Mouse (Mus musculus): ENCODE data around the gene Tarbp2.

Tarbp2 gene

DNA sequence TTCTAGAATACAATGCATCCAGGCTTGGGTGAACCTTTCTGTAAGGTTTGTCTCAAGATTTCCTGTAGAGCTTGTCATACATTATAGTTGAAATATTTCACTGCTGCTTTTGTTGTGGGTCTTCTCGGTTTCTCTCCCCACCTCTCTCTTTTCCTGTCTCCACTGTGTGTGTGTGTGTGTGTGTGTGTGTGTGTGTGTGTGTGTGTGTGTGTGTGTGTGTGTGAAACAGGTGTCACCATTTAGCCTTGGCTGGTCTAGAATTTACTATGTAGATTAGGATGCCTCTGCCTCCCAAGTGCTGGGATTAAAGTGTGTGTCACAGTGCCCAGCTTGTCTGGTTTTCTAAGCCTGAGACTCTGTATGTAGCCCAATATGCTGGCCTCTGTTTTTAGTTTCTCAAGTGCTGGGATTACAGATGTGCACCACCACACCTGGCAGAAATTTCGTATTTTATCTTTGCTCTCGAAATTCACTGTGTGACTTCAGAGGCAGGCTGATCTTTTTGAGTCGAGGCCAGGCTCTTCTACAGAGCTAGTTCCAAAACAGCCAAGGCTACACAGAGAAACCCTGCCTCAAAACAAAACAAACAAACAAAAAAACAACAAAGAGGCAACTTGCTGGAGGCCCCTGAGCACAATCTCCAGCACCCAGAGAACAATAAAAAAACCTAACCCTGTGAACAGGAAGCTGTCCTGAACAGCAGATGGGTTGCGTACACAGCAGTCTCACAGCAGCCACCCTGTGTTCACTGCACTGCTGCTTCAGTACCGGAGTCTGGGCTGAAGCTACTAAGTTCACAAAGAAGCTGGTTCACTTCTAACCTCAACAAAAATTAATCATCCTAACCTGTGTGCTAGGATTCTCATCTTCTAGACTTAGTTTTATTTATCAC lies 8.4 kb downstream of the Tarbp2 start:
- no peak for DNase-seq

DNA sequence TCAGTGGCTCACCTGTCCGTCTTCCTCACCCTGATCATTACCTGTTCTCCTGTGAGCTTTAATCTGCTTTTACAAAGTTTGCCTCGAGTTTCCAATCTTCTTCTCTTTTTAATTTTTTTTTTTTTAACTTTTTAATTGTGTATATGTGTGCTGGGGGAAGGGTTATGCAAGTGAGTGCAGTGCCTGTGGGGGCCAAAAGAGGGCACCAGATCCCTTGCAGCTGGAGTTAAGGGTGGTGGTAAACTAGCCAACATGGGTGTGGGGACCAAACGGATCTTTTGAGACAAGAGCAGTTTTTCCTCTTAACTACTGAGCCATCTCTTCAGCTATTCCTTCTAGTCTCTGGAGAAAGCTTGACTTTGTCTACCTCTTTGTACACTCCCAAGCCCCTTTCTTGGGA lies 9.9 kb downstream of the Tarbp2 start:
- DNase-seq: no peak

DNA sequence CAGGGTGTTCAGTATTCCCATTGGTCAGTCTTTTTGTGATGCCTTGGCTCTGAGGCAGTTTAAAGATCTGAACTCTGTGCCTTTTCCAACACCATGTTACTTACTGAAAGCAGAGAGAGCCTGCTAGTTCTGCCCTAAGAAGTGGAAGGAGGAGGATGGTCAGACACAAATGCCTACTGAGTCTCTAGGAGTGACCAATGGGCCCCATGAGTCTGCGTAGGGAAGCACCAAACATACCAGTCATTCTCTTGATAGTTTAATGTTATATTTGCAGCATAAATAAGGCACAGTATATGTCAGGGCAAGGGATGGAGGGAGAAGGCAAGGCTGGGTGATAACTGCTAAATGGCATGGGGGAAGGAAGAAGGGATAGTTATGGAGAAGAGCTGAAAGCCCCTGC lies 10.4 kb downstream of the Tarbp2 start:
- no peak for DNase-seq

DNA sequence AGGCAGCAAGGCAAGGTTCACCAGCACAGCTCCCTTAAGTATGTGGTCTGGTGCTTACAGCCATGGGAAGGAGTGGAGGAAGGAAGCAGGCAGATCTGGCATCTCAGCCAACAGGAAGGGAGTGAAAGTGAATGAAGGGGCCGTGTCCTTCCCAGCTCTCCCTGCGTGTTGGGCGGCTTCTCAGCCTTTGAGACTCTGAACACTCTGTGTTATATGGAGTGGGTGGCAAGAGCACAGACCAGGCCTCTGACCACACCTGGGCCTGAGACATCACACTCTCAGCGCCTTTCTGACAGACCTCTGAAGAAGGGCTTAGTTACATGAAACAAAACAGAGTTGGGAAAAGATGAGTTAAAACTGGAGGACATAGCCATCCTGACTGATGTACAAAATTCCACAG lies 12.6 kb downstream of the Tarbp2 start:
- no peak for DNase-seq

DNA sequence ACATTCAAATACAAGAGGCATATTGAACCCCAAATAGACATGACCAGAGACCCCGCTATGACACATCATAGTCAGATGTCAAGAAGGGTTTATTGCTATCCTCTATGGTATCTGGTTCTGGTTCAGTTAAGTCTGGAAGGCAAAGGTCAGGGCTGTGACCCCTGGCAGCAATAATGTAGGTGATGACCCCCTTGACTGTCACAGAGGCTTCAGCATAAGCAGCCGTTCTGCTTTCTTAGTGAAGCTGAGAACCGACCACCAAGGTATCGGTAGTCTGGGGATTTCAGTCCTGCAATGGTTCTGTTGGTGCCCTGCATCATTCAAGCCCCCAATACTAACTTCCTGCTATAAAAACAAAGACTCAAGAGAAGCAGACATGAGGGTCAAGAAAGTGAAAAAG lies 13.6 kb downstream of the Tarbp2 start:
- DNase-seq: no peak

DNA sequence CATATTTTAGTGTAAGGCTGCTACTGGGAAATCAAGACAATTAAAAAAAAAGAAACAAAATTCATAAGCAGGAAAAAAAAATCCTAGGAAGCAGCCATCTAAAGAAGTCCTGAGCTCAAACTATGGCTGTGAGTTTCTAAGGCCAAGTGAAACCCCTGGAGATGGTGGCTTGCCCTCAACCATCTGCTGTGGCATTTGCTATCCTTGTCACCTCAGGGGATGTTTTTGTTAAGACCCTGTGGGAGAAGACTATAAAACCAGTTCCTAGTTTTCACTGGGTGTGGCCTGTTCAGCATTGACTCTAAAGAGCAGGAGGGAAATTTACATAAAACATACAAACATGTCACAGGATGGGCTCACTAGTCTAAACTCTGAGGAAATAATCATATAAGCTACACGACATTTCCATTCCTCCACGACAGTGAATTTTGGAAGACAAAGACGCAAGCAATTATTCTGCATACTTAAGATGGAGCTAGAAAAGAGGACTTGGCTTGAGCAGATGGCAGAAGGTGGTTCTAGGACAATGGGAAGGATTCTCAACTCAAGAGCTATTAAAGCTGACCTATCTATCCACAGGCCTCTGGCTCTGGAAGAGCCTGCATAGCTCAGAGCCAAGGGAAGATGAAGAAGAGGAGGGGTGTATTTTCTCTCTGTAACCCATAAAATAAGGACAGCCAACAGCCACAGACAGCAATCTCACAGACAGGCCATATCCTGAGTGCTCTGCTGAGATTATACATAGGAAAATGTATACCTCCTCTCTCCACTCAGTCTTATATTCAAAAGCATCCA lies 14.3 kb downstream of the Tarbp2 start:
- DNase-seq: no peak

DNA sequence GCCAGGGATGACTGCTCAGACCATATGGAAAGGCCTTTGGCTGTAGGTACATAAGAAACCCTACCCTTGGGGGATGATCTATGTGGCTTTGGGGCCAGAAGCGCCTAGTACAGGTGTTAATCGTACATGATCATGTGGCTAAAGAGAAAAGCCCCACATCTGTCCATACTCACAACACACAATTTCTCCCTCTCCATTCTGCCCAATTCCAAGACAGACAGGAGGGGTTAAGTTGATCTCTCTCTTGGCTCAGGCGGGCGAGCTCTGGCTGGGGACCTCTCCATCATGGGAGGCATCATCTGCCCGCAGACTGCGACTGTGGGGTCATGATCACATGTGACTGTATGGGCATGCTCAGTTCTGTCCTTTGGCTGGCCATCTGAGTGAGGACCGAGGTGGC lies 15.9 kb downstream of the Tarbp2 start:
- DNase-seq: no peak

DNA sequence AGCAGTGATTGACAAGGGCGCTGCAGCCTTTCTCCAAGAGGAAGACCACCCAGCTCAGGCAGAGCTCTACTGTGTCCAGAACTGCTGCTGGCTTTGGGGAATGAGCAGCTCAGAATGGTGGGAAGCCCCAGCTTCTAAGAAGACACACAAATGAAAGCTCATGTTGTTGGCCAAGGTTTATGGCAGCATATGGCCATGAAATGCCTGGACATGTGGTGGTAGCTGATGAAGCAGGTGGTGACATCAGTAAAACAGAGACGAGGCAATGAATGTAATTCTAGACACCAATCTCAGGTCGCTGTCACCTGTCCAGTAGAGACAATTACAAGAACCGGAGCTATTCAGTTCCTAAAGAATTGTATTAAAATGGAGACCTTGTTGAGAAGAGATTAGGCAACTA lies 26.8 kb downstream of the Tarbp2 start:
- no peak for DNase-seq

DNA sequence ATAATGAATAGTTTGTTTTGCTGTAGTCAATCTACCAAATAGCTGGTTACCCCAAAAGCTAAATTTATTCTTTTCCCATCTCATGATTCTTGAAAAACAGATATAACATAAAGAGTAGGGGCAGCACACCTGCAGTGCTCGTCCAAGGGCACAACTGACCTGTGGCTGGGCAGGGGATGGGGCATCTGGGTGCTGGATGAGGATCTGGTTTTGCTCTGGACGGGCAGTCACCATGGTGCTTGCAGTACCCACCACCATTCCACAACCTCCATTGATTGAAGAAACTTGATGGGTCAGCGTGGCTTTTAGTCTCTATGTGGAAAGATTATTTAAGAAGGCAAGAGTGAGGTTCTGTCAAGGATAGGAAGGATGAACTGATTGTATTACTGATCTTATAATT lies 28.3 kb downstream of the Tarbp2 start:
- no peak for DNase-seq

DNA sequence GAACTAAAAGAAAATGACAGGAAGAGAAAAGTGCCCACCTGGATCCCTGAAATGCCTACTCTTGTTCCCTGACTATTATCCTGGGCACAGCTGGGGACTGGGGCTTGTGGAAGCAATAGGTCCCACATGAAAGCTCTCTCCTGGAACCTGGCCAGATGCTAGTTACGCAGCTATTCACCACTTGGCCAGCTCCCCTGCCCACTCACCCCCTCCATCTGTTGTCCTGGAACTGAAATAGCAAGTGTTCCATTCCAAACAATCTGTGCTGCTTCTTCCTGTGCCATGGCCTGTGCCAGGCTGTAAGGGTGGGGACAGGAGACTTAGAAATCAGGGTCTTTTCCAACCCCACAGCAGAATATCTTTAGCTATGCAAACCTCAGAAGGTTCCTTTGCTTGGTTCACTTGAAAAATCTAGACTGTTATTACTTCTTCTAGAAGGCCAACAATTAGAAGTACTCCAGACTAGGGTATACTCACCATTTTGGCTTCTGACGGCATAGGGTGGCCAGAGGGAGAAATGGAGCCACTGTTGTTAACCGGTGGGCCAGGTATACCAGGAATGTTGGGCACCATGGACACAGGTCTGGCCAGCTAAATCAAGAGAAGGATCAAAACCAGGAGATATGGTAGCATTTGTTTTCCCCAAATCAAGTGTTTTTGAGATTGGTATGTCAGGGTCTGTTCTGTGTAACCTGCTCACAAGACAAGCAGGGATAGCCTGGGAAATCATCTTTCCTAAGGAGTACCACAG lies 28.9 kb downstream of the Tarbp2 start:
- DNase-seq: peak; percentile 26

DNA sequence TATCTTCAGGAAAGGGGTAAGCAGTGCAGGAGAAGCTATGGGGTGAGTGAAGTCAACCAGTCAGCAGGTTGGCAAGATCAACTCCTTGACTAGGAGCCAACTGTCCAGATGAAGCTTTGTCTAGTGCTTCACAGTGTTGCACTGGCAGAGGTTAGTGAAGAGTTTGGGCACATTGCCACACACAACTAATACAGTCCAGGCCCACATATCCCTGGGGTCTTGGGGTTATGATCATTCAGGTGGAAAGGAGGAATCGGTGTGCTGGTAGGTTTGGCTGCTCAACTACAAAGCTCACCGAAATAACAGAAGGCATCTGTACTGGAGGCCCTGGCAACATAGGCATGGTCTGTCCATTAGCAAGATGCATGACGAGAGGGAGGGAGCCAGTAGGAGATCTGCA lies 29.5 kb downstream of the Tarbp2 start:
- DNase-seq: no peak

DNA sequence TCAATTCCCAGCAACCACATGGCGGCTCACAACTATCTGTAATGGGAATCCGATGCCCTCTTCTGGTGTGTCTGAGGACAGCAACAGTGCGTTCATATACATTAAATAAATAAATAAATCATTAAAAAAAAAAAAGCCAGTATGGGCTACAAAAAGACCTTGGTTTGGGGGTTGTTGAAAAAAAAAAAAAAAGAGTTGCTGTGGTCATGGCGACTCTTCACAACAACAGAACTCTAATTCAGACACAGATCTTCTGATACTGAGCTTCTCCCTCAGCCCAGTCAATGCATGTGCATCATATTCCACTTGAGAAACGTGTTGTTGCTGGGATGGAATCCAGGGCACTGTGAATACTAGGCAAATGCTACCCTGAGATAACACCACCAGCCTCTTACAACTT lies 34.6 kb downstream of the Tarbp2 start:
- DNase-seq: no peak

DNA sequence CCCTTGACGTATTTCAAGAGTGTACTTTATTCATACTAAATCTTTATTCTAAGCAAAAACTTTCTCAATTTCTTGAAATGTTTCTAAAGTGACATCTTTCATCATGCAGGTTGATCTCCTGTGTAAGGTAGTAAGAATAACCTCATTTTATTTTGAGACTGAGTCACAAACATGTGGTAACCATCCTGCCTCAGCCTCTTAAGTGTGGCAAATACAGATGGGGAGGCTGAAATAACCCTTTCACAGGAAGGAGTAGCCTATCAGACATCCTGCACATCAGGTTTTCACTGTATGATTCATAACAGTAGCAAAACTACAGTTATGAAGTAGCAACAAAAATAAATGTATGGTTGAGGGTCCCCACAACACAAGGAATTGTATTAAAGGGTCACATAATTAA lies 37.6 kb downstream of the Tarbp2 start:
- DNase-seq: no peak

DNA sequence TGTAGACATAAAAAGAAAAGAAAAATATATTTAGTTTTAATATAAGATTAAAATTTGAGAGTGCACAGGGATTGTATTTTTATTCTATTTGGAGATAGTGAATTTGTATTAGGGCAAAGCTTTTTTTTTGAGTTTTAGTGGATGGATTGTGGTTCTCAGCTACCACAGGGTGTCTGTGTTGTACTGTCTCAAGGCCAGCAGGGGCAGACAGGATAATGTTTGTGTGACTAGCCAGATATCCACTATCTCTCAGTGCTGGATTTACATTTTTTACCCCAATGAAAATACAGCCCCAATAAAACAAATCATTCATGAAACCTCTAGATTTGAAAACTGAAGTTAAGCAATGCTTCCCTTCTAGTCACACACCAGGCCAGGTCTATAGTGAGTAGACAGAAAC lies 39.6 kb downstream of the Tarbp2 start:
- DNase-seq: no peak

DNA sequence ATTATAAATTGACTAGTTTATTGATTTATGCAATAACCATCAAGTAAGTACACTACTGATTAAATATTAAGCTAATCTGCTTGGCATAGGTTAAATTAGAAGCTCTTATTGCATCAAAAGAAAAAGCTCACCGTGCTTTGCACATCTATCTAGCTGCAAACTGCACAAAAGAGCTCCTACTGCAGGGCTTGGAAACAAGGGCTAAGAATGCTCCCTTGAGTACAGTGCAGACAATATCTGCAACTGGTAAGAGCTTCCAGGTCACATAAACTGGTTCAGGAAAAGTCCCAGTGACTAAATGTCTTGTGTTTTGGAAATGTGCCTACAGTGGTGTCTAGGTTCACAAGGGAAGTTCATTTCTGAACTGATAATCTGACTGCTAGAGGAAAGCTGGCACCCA lies 44.5 kb downstream of the Tarbp2 start:
- DNase-seq: no peak

DNA sequence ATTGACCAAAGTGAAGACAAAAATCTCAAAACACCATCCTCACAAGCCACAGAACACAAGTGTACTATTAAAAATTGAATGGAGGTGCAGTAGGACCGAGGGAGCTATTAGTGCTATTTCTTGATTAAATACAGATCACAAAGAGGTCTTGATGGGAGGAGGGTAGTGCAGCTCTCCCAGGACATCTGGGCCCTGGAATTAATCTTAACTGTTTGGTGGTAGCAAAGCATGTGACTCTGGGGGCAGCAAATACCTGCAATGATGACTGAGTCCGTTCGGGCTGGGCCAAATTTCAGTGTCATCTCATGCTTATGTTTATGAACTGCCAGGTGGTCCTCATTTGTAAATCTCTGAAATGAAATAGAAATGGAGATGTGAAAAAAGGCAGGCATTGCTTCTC lies 45.1 kb downstream of the Tarbp2 start:
- no peak for DNase-seq

DNA sequence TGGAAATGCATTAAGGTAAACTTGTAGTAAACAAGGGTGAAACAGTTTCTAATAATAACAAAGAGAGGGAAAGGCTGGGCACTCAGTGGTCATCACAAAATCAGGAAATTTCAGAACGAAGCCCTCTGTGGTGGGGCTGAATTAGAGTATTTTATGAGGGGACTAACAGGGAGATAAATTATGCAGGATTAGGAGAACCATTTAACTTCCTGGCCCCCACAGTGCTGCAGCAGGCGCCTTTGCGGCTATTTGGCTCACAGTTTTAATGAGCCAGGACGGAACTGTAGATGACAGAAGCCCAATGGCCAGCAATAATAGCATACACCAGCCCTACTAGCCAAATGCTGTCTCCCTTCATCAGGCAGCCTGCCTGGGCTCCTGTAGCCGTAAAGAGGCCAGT lies 45.7 kb downstream of the Tarbp2 start:
- DNase-seq: no peak

DNA sequence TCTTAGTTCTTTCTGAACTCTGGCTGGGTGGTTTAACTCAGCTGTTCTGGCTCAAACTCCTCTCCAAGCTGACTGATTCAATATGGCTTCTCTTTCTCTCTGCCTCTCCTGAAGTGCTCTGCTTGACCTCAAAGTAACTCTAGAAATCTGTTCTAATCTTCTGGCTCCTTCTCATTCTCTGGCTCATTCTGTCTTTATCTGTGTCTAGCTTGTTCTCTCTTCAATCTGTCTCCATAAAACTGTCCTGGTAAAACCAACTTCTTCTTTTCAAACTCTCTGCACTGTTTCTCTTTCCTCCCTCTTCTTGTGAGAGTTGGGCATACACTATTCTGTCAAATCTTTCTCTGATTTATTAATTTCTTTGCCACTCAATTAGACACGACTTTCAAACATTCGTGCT lies 49.9 kb downstream of the Tarbp2 start:
- DNase-seq: no peak

DNA sequence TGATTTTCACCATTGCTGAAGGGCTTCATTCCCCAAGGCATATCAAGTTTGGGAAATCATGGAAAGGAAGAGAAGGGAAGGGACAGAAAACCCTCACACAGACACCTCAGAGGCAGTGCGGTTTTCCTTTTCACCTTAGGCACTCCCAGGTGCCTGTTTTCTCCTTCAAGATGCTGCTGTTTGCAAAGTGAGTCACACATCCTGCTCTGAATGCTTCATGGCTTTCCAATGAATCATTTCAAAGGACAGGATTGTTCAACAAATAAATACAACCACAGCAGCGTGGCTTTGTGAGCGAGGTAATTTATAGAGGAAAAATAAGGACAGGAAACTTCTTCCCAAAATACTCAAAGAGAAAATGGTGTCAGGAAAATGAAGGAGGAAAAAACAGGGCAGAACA lies 54.1 kb downstream of the Tarbp2 start:
- DNase-seq: no peak
